Mouse (Mus musculus): ENCODE data around the gene Olfr1564.
"Not testable (repeated sequence)": the region's sequence is repeated elsewhere in the genome, so short reads cannot be mapped to it uniquely, and the experiment has no call there.

Gene Olfr1564

DNA sequence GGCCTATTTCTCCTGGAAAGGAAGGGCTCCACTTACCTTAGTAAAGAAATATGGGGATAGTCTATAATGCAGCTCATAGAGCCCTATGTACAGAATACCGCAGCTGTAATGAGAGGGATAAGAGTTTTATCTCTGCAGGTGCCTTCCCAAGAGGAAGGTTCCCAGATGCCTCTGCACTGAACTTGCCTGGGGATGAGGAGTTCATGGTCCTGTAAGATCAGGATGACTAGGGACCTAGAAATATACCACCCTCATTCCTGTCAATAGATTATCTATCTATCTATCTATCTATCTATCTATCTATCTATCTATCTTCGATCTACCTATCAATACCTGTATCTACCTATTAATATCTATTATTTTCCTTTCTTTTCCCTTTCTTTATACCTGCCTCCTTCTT is at the start of gene Olfr1564:
TSS of gene Olfr1564 (minus strand) at position 101 of the 400 bp plus-strand sequence.
- DNase-seq (ENCODE audit: low read depth in 1 of 2, low spot score in 2 of 2): no peak

DNA sequence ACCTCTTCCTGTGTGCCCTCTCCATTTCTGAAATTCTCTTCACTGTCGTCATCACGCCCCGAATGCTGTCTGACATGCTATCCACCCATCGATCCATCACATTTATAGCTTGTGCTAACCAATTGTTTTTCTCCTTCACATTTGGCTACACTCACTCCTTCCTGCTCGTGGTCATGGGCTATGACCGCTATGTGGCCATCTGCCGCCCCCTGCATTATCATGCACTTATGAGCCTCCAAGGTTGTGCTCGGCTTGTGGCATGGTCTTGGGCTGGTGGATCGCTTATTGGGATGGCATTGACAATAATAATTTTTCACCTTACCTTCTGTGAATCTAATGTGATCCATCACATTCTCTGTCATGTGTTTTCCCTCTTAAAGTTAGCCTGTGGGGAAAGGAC is 47.4 kb upstream of the Olfr1564 start:
- DNase-seq (ENCODE audit: low read depth in 1 of 2, low spot score in 2 of 2): no peak

DNA sequence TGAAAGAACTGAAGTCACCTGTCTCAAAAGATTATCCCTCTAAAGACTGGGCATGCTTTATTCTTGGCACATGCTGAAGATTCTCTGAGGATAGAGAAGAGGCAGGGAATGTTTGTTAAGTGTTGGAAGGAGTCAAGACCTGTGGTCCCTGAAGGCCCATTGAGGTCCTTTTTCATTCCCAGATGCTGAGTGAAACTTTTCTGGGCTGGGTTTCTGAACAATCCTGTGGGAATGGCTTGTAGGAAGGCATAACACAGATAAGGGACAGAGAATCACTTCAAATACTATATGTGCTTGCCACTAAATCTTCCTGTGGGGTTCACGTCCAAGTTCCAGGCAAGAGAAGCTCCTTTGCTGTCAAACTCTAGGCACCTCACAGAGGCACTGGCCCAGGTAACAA is 42.9 kb upstream of the Olfr1564 start, which contains the start of gene Olfr63:
TSS of gene Olfr63 (plus strand) at position 301 of the 400 bp plus-strand sequence.
- DNase-seq (ENCODE audit: low read depth in 1 of 2, low spot score in 2 of 2): no peak

DNA sequence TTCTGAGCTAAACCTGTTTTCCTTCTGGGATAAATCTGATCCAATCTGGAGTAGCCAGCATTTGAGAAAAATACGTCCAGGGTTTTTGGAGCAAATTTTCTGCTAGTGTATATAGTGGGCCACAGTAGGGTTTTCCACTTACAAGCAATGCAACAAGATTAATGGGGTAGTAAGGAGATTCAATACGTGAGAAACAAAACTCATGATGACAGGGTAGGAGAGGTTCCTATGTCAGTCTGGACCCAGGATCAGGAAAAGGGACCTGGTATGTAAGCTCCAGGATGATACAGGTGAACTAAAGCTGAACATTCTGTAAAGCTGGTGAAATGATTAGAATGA is 33.8 kb upstream of the Olfr1564 start:
- not testable (repeated sequence) for DNase-seq (ENCODE audit: low read depth in 1 of 2, low spot score in 2 of 2)

DNA sequence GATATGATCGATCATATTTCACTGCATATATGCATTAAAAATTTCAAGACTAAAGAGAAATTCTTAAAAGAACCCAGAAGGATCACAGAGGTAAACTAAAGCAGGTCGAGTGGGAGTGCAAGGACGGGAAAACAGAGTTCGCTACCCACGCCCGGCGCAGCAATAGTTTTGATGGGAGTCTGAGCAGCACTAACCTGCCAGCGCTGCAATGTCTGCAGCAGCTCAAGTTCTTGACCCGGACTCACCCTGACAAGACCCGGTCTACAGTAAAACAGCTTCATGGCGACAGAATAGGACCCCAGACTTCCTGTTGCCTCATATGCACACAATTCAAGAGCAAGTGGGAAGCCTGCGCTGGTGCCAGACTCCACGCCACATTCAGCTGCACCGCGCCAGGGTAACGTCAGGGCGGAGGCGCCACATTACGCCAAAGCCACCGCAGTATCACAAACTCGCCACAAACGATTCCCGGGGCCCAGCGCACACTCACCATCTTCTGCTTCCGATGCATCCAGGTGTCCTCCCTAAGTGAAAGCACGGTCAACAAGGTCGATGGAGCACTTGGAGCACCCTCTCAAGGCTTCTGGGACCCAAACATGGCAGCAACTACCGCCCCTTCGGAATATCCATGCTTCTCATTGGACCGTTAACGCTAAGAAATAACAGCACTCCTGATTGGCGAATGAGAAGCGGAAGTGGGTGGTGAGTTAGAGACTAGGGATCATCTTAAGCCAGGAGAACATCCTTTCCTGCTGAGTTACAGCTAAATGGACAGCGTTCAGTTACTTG is 33.2 kb upstream of the Olfr1564 start, which contains the start of gene Zfp955a:
TSS of gene Zfp955a (minus strand) at position 616 of the 789 bp plus-strand sequence.
- DNase-seq (ENCODE audit: low read depth in 1 of 2, low spot score in 2 of 2): not testable (repeated sequence)

DNA sequence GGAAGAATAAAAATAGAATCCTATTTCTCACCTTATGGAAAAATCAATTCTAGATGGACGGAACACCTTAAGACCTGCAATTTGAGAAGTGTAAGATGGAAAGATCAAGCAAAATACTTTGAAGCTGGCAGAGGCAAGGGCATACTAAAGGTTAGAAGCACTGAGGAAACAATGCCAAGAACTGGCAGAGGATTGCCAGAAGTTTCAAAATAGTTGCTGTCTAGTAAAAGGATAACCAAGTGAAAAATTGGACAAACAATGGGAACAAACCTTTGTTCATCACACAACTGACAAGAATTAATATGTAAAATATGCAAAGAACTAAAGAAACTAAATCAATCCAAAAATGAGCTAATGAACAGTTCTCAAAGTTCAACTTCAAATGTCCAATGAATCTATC is 15.2 kb upstream of the Olfr1564 start:
- DNase-seq (ENCODE audit: low read depth in 1 of 2, low spot score in 2 of 2): not testable (repeated sequence)

DNA sequence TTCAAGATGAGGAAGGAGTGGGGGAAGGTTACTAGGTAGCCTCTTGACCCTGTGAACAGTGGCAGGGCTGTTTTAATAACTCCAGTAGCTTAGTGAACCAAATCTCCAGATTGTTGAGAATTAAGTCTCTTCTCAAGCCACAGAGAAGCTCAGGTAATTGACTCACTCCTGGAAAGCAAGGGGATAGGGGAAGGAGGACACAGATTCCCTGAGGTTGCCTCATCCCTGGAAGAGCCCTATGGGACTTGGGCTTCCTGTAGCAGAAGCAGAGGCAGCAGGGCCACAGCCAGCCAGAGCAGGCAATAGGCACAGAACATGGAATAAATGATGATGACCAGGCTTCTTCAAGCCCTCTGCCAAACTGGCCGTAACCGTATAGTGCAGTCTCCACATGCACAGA is 30.5 kb downstream of the Olfr1564 start, which contains the start of gene Olfr239:
TSS of gene Olfr239 (plus strand) at position 301 of the 400 bp plus-strand sequence.
- not testable (repeated sequence) for DNase-seq (ENCODE audit: low read depth in 1 of 2, low spot score in 2 of 2)

DNA sequence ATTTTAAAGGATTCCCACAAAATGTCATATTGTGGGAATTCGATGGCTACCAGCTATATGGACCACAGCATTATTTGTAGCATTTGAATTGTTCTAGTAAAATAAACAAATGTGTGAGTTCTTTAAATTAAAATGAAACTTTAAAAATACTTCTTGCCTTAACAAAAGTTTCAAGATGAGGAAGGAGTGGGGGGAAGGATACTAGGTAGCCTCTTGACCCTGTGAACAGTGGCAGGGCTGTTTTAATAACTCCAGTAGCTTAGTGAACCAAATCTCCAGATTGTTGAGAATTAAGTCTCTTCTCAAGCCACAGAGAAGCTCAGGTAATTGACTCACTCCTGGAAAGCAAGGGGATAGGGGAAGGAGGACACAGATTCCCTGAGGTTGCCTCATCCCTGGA is 53.3 kb downstream of the Olfr1564 start, which contains the start of gene Olfr55:
TSS of gene Olfr55 (plus strand) at position 301 of the 400 bp plus-strand sequence.
- DNase-seq (ENCODE audit: low read depth in 1 of 2, low spot score in 2 of 2): not testable (repeated sequence)
